13 mouse cellular contexts compared by ENCODE assay signal in genomic region chr5:105113656-105114055, GRCm38 (mm10). TPM values are rescaled to one million over a fixed set of nuclear protein-coding genes. Genes with fewer than 3 reads are reported as not detected.
"Had no signal": no experiment of that assay in that cellular context is flagged by ENCODE, and none has a peak within 500 bp of the region (broad histone marks: within the 10 kb centered on the region; RNA-seq: fewer than 3 reads in every experiment).

No protein-coding gene starts in this region.

- H3K4me3 ChIP-seq: limb, embryonic 12.5 days; liver, embryonic 13.5 days; neural tube, embryonic 13.5 days had no signal

- H3K27ac ChIP-seq: limb, embryonic 12.5 days; liver, embryonic 13.5 days; neural tube, embryonic 13.5 days; stomach, postnatal 0 days had no signal

- H3K4me1 ChIP-seq: limb, embryonic 12.5 days; liver, embryonic 13.5 days; neural tube, embryonic 13.5 days had no signal

- DNase-seq: kidney, adult 8-10 months; kidney, postnatal 25 days; liver; liver, embryonic 13.5 days; lung, adult 18-20 months; midbrain, embryonic 14.5 days; retina, postnatal 1 day; right cerebral cortex, postnatal 14 days had no signal

- H3K27me3 ChIP-seq: limb, embryonic 12.5 days; liver, embryonic 13.5 days; neural tube, embryonic 13.5 days had no signal

- H3K36me3 ChIP-seq: limb, embryonic 12.5 days; liver, embryonic 13.5 days; neural tube, embryonic 13.5 days had no signal

- H3K9ac ChIP-seq: limb, embryonic 12.5 days; liver, embryonic 13.5 days; neural tube, embryonic 13.5 days had no signal

- H3K9me3 ChIP-seq: limb, embryonic 12.5 days; liver, embryonic 13.5 days; neural tube, embryonic 13.5 days had no signal

- H3K4me2 ChIP-seq: limb, embryonic 12.5 days; liver, embryonic 13.5 days; neural tube, embryonic 13.5 days had no signal

- ATAC-seq: intestine, postnatal 0 days had no signal

RNA-seq across cellular contexts. Expression of gene Gbp8, which starts 25.7 kb away (rescaled TPM):
- total RNA-seq: layer of hippocampus, postnatal 25 days had no signal
- polyA plus RNA-seq: limb, embryonic 12.5 days had no signal
